Mouse (Mus musculus) heart, adult 2 months (tissue): ENCODE results near the gene Atp5c1.

Source experiments
- CTCF ChIP-seq: fragments of 200-600 bp; IDR thresholded peaks from 2 replicates; pipeline ENCODE4 v1.8.1; 2022; ENCODE audit warnings: antibody characterized with exemption, mild to moderate bottlenecking, moderate library complexity
- EP300 ChIP-seq: fragments of 200-500 bp; IDR thresholded peaks from 2 replicates; pipeline ENCODE4 v1.6.1; 2011; ENCODE audit warnings: low read depth, low read length, control low read depth; ENCODE audit not compliant: insufficient read depth
- POLR2A ChIP-seq: fragments of 200-500 bp; IDR thresholded peaks from 2 replicates; pipeline ENCODE4 v1.6.1; 2011; ENCODE audit warnings: mild to moderate bottlenecking, low read depth, low read length, control low read depth; ENCODE audit not compliant: insufficient read depth

GRCm38 (mm10) chr2:10108535-10109189 lies 28.4 kb upstream of the Atp5c1 start:
- TF ChIP-seq CTCF (no peak), EP300 (no peak), POLR2A (no peak)
